Mouse (Mus musculus) adrenal gland, postnatal 14 days (tissue): ENCODE data around the gene Rai14. TPM values are rescaled to one million over a fixed set of nuclear protein-coding genes. Genes with fewer than 3 reads are reported as not detected.

Experiments
- DNase-seq: peaks from one replicate; pipeline ENCODE4 v3.0.0; 2021; ENCODE audit warnings: mixed read lengths
- total RNA-seq: library from RNA; stranded (reverse); gene quantifications from 2 replicates; pipeline ENCODE4 v1.2.3, GENCODE M21; 2021

Rai14 gene
- total RNA-seq, 1 experiment from 2014 or later: 23.1 TPM

DNA sequence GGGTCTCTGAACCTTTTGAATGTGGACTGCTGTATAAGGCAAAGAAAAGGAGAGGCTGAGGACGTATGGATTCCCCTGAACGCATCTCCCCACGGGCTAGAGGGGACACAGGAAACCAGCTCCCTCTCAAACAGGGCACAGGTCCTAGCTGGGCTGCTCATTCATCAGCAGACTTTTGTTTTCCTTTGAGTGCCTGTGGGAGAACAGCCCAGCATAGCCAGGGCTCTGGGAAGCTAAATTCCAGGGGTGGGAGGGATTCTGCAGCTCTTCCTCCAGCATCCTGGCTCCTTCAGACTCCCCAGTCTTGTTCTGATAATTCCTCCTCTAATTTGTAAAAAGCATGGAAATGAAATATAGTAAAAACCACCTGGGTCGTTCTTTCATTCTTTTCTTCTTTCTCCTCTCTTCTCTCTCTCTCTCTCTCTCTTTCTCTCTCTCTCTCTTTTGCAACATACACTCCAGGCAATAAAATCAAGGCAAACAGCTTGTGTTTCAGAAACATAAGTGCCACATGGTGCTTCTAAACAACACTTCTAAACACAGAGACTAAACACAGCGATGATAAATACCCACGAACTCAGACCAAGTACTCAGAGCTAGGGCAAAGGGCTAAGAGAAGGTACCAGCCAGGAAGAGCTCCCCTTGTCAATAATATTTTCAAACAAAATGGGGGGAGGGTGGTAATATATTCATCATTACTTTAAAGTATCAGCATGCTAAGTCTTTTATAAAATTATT lies 65.9 kb downstream of the Rai14 start:
- no peak for DNase-seq

DNA sequence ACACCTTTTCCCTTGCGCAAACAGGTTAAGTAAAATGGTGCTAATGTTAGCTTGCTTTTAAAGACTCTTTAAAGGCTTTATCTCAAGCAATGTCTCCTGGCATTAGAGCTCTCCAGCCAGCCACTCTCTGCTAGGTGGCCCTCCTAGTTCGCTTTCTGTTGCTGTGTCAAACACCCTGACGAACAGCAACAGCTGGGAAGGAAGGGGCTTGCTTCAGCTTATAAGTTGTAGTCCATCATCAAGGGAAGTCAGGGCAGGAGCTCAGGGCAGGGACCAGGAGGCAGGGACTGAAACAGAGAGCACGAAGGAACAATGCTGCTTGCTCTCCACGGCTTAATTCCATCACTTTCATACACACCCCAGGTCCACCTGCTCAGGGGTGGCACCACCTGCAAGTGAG lies 68.1 kb downstream of the Rai14 start:
- DNase-seq: no peak

DNA sequence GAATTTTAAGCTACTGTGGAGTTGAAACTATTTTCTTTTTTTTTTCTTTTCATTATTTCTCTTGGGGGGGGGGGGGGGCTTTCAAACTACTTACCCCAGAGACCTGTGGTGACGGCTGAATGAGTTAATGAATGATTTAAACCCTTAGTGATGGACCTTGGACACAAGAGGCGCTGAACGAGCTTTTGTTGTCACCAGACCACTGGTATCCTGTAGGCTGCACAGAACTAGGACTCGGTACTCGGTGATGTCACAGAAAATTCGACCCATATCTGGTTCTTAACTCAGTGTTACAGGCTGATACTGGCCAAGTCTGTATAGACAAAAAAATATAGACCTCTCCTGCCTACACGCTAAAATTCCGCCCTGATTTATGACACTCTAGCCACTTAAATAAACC lies 69.3 kb downstream of the Rai14 start:
- DNase-seq: no peak

DNA sequence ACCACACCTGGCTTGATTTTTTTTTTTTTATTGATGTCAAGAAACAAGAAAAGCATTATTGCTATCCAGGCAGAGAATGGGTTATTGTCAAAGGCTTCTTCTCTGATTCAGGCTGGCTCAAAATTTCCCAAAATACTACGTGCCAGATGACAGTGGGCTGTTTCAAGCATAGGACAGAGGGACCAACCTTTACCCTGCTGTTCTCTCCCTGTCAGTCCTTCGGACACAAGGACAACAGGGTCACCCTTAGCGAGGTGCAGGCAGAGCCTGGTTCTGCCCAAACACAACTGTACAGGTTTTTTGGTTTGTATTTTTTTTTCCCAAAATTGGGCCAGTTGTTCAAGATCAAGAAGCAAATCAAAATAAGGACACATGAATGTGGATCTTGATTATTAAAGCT lies 70.6 kb downstream of the Rai14 start:
- DNase-seq: no peak

DNA sequence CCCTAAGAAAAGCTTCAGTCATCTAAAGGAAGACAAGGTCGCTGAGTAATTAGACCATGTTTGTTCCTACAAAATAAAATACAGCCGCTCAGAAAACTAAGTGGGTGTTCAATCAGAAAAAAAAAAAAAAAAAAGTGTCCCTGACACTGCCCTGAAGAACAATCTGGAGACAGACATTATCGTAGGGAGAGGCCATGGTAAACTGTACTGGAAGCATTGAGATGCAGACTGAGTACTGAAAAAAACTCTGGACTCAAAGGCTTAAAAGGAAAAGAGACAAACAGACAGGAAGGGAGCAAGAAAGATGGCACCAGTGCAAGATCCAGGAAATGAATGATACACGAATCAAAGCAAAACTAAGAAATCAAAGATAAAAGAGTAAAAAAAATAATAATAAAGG lies 71.2 kb downstream of the Rai14 start:
- no peak for DNase-seq

DNA sequence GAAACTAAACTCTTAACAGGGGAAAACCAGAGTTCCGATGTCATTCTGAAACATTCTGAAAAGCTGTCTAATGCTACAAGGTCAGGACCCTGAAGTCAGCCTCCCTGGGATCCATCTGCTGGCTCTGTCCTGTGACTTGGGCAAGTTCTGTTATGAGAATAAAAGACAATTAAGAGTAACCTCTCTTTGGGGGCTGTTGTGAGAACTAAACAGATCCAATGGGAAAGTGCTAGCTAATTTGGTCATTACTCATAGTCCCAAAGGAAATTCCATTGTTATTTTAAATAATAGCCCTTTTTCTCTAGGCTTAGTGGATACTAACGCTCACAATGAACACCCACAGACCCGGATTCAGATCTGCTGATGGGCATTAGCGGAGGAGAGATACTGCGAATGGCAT lies 72.0 kb downstream of the Rai14 start:
- no peak for DNase-seq

DNA sequence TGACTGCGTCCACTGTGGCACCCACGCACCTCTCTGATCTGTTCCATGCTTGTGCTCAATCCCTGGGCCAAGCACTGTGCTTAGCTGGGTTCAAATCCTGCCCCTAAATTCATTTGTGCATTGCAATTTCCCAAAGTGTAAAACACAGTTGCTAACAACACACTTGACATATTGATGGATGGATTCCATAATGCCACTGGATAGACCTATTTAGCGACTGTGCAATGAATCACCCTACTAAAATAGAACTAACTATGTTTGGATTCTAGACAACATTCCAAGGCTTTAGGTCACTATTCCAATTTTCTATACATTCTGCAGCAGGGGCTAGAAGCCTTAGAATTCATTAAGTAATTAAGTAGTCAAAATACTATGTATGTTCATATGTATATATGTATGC lies 73.7 kb downstream of the Rai14 start:
- no peak for DNase-seq

DNA sequence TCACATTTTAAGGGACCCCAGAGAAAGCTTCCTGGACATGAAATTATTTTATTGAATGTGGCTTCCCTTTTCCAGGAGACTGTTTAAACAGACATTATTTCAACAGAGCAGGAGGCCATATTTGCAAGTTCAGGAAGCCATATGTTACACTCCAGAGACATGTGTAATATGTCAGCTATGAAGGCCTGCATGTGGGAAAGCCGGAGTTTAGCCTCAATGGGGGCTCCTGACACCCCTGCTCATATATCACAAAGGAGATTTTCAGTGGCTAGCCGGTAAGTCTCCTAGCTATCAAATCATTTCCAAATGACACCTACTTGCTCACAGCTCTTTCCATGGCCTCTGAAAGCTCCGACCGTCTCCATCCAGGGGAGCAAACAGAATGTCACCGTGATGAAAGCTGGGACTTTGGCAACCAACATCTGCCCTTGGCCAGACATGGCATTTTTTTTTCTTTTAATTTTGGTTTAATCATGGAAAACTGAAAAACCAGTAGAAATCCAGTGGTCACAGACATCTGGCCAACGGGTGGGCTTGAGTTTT lies 77.1 kb downstream of the Rai14 start:
- no peak for DNase-seq

DNA sequence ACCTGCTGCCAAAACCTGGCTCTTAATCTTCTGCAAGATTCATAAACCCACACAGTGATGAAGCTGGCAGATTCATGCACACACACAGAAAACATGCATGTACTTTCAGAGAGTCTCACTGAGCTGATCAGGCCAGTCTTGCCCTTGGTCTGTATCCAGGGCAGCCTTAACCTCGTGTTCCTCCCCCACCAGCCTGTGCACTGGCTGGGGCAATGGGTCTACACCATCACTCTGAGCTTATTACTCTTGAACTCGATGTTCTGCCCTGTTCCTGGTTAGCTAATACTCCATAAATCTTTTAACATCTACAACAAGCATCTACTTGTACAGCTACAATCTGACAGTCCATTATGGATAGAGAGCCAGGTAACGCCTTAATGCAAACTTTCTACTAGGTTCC lies 77.6 kb downstream of the Rai14 start:
- no peak for DNase-seq

DNA sequence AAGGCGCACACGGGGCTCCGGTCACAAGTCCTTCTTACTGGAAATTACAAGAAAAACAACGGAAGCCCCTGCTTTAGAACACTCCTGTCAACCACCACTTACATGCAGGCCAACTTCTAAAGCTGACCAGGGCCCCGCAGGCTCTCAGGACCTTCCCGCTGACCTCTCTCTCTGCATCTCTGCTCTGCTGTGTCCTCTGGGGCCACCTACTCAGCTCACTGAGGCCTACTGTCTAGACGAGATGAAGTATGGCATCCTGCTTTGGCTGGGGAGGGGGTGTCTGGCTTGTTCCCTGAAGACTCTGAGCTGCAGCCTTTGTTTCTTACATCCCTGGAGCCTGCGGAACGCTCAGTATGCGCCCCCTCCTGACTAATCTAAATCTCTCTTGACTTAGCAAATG lies 79.3 kb downstream of the Rai14 start:
- DNase-seq: no peak

DNA sequence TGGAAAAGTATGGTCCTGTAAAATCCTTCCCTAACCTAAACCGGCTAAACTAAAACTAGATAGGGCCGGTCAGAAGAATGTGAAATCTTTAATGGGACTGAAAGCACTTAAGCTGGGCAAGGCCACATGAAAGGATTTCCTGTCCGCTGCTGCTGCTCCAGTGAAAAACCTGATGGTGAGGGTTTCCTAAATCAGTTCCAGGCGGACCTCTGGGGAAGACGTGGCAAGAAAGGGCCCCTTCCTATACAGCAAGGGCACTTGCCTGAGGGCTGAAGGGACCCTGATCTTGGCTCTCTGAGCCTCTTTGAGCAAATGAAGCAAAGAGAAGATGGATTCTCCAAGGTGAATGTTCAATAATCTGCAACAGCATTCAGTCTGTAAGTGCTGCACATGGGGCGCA lies 80.2 kb downstream of the Rai14 start:
- no peak for DNase-seq

DNA sequence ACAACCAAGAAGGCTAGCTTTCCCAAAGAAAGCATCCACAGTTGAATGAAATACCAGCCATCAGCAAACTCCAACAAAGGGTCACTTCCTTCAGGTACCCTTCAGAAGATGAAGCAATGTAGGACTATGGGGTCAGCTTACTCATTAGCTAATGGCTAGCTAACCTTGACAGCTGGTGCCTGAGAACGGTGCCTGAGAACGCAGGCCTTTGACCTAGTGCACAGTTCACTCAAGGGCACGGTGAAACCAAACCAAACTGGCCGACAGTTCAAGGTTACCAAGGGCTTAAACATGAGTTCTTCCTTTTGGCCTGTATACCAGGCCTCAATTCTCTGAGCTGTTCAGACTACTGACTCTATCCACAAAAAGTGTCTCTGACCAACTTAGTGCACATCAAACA lies 81.0 kb downstream of the Rai14 start:
- no peak for DNase-seq

DNA sequence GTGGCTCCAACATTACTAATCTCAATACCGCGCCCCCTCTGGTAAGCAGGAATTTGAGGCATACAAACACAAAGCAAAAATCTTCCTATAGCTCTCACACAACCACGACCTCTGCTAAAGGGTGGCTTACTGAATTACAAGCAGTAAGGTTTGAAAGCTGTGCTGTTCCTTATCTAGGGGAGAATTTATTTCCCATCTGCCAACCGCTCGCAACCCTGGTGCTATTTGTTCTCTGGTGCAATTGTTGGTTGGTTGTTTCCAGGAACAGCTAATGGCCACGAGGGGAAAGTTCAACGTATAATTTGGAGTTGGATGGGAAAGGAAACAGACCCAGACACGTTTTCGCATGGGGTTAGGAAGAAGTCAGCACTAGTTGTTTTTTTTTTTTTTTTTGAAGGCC lies 81.8 kb downstream of the Rai14 start:
- DNase-seq: no peak

DNA sequence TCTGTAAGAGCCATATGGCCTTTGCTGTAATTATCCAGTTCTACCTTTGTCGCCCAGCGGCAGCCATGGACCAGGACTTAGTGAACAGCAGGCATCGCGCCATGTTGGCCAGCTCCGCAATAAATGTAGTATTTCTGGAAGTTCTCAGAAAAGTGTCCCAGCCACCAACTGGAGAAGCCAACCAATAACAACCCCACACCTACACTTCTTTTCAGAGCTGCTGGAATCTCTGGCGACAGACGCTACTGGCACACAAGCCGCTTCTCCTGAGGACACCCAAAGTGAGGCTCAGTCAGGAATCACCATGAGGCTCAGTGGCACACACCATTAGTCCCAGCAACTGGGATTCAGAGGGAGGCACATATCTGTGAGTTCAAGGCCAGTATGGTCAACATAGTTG lies 82.4 kb downstream of the Rai14 start:
- no peak for DNase-seq

DNA sequence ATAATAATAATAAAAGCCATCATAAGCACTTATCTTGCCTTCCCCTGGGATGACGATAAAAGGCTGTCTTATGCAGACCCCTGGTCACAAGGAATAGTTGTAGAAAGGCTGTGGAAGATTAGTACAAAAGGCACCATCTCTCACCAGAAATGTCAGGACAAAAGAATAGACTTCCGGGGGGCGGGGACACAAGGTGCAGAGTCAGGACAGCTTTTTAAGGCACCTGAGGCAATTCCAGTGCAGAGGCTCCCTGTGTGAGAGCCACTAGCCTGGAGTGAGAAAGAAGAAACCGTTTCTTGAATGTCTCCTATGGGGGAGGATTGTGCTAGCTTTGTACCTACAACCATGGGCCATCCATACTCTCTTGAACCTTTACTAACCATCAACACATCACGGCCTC lies 82.9 kb downstream of the Rai14 start:
- DNase-seq: no peak

DNA sequence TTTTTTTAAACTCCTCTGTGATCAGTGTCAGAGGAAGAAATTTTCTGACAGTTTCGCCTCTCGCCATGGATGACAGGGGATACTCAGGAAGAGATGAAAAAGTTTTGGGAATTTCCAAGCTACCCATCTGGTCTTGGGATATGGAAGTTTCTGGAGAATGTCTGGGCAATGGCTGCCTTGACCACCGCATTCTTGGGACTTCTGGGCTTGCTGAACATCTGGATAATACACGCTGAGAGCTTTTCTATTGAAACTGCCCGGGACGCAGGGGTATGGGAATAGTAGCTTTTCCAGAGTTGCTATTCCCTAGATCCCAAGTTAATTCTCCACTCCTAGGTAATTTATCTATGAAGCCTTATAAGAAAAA lies 85.5 kb downstream of the Rai14 start:
- no peak for DNase-seq

DNA sequence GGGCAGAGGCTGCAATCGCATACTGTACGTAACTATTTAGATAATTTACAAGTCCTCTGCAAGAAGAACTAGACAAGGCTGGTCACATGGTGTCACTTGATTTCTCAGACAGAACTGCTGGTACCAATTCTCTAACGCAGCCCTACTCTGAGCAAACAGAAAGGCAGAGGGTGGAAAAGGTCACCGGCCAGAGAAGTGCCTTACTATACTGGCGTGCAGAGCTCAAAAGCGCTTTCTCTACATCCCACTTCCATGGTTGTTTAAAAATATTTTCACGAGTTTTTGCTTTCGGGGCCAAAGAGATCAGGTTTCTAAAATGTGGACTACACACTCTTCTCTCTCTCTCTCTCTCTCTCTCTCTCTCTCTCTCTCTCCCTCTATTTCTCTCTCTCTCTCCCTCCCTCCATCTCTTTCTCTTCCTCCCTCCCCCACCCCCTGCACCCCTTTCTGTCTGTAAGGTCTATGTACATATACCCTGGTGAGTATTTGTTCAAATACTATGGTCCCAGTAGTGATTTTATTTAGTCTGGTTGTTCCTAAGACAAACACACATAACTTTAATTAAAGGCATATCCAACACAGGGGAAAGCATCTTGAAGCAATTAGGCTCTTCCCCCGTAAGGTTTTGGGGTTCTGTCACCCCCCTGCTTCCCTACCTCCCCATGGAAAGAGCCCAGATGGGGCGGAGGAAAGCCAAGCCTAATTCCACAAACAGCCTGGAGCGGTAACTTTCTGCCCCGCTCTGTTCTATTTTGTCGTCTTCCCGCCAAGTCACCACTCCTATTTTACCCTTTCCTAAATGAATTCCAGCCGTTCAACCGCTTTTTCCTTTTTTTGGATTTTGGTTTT lies 86.1 kb downstream of the Rai14 start:
- no peak for DNase-seq

DNA sequence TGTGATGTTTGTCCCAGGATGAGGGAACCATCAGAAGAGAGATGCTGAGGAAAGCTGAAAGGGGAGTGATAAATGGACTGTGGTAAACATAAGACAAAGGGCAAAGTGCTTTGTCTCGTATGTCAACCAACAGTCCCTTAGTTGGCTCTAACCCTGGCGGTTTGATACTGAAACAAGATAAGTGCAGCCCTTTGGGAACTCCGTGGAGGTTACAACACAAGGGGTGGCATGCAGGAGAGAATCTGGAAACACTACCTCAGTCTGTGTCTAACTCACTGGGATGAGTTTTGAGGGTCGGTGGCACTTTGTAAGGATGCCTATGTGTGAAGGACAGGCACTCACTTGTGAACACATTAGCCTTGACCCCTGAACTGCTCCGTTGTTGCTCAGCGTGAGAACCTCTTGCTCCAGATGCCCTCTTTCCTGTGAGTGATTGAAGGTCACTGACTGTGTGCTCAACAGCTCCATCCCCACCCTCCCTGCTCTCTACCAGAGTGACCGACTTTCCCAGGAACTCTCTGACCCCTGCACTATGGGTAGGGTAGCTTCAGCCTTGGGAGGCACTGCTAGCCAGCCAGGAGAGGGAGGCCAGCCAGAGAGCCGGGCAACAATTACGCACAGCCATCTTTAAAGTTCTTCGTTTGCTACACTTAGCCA lies 90.7 kb downstream of the Rai14 start:
- peak; percentile 27 for DNase-seq

DNA sequence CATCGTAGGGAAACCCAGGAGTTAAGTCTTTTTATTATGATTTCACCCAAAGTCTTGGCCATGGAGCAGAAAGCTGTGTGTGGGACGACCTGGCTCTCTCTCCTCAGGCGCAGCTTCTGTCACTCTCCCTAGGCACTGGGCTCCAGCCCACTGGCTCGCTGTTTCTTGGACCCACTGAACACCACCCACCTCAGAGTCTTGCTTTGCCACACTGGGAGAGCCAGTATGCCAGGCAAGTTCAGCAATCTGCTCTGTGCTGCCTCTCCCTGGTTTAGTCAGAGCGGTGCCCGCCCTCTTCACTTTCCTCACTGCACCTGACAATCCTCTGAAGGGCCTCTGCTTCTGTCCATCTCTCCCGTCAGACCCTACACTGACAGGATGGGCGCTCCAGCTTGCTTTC lies 93.2 kb downstream of the Rai14 start:
- no peak for DNase-seq

DNA sequence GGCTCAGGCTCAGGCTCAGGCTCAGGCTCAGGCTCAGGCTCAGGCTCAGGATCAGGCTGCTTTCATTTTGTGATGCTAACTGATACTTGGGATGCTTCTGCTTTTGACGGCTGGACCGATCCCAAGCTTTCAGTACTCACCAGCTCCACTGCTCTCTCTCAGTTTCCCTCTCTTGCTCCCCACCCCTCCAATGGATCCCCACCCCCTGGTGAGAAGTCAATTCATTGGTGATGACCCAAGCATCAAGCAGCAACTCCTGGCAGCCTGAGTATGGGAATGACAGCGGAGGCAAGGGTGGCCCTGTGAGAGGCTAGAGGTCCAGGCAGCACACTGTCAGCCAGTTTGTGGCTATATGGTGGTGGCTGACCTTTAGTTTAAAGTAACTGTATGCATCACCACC lies 94.7 kb downstream of the Rai14 start:
- no peak for DNase-seq

DNA sequence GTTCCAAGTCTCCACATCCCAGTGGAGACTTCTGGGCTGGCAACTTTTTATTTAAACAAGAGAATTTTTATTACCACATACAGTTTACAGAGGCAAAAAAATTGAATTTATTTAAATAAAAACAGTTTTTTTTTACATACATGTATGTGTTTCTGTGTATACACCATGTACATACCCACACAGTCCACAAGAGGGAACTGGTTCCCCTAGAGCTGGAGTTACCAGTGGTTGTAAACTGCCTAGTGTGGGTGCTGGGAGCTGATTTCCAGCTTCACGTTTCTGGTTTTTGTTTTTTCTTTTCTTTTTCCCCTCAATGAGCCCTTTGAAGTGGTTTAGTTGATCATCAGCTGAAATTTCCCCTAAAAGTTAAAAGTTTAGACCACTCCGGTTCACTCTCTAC lies 96.1 kb downstream of the Rai14 start:
- DNase-seq: no peak

DNA sequence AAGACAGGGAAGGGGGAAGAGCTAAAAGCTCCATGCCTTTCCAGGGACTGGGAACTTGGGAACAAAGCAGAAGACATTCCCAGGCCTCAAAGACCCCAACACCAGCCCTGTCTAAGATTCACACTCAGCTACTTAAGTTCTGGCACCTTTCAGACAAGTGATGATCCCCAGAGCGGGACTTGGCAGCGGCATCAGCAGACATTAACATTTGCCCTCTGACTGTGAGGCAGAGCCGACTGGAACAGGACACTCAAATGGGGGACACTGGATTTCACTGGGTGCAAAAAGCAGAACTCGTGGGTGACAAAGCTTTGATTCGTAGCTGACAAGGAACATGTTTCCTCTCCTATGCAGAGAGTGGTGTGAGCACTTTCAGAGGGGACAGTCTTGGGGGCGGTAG lies 98.4 kb downstream of the Rai14 start:
- DNase-seq: no peak

DNA sequence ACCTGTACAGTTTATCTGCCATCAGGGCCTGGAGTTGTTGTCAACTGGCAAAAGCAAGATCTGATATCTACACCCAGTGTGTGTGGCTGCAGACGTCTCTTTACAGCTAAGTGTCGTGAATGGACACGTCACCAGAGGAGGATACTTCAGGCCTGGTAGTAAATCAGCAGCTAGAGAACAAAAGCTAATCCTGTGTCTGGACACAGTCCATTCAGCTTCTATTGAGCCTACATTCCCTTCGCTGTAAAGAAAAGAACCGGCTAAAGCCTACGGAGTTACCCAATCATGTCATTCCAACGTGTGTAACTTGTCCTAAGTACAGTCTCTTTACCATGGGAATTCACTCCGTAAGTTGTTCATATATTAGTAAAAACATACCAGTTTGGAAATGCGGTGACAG lies 103.4 kb downstream of the Rai14 start:
- DNase-seq: no peak
